Mouse (Mus musculus) urinary bladder, adult 2 months (tissue): ENCODE measurements around the gene Trim59. TPM values are rescaled to one million over a fixed set of nuclear protein-coding genes. Genes with fewer than 3 reads are reported as not detected.
"Not testable (repeated sequence)": the region's sequence is repeated elsewhere in the genome, so short reads cannot be mapped to it uniquely, and the experiment has no call there.

Experiments used
- DNase-seq: peaks from one replicate; pipeline ENCODE4 v3.0.0; 2022; ENCODE audit warnings: low spot score
- polyA plus RNA-seq: library from polyadenylated mRNA; depleted of rRNA; stranded (reverse); fragments of >200 nt; gene quantifications from 2 replicates; pipeline ENCODE4 v1.2.3, GENCODE M21; 2012; rRNA removed

Trim59 gene
- 2.8 TPM in 2 replicates for polyA plus RNA-seq

GRCm38 (mm10) chr3:69044645-69045399 lies at the start of gene Trim59:
Trim59 (minus strand) TSS chr3:69044755.
- DNase-seq, result peak; percentile 90

- DNase-seq, result no peak
Observed at GRCm38 (mm10) chr3:69064005-69064404, 19.4 kb upstream of the Trim59 start.

DNA sequence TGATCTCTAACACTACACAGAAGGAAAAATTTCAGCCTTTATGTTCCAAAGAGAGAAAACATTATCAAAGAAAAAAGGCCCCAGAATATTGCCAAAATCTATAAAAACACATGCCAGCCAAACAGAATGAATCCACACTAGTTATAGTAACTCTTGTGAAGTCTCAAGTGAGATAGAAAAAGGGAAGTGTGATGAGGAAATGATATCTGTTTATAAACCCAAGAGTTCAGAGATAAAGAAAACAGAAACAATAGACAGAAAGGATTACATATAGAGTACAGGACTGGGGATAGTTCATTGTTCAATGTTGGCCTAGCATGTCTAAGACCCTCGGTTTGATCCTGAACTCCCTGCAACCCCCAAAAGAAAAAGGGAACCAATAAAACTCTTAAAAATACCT lies 18.2 kb upstream of the Trim59 start:
- no peak for DNase-seq

- DNase-seq, result no peak
Observed at GRCm38 (mm10) chr3:69060672-69061071, 16.1 kb upstream of the Trim59 start.

DNA sequence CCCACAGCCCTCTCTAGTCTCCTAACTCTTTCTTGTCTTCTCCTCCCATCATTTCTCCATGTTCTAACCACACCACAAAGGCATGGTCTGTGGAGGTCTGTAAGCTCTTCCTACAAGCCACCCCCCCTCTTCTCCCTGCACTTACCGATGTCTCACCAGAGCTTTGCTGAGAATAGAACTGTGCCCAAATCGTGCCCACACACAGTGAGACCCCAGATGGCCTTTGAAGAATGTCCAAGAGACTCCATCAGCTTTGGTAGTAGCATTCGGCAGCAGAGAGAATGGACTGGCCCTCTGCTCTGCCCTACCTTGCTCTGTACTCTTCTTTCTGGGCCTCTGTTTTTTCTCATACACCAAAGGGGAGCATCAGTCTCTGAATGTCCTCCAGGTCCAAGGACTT lies 11.3 kb upstream of the Trim59 start:
- no peak for DNase-seq

DNA sequence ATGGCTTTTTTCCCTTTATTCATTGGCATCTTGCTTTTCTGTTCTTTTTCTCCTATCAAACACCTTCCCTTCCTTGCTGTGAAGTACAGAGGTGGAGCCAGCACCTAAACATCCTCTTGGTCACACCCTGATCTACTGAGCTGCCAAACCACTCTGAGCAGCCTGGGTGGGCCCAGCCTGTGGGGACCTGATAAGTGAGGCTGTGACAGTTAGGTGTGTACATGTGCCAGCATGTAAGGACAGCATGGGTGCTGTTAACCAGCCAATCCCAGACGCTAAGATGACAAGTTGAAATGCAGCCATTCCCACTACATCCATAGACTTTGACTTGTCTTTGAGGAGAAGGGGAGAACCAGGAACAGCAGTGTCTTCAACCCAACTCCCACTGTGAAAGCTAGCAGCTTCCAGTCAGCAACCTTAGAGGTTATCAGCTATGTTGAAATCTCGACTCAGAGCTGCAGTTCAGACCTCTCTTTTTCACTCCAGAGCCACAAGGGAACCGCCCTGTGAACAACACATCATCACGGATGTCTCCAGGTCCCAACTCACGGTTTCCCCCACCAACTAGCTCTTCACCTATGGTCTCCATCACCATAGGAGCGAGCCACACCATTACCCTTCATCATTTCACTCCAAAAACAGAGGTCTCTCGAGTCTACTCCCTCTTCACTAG lies 10.3 kb upstream of the Trim59 start:
- no peak for DNase-seq

GRCm38 (mm10) chr3:69051894-69052293 lies 7.3 kb upstream of the Trim59 start:
- DNase-seq, result no peak

- DNase-seq, result no peak
Observed at GRCm38 (mm10) chr3:69049011-69049410, 4.5 kb upstream of the Trim59 start.

DNA sequence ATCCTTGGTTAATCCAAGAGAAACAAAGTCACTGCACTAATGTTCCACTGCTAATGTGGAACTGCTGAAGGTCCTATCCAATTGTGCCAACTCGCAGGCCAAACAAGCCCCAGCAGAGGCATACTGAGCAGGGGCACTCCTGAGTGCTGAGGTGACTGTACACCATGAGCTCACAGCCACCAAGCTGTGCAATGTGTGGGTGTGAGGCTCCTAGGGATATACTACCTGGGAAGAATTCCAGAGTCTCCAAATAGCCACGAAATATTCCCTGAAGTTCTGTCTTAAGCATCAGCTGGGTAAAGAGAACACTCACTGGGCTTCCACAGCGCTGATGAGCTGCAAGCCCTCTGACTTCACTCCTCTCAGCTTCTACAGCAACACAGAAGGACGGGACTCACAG lies 3.1 kb upstream of the Trim59 start:
- no peak for DNase-seq

GRCm38 (mm10) chr3:69046509-69046908 lies 2.0 kb upstream of the Trim59 start:
- no peak for DNase-seq

DNA sequence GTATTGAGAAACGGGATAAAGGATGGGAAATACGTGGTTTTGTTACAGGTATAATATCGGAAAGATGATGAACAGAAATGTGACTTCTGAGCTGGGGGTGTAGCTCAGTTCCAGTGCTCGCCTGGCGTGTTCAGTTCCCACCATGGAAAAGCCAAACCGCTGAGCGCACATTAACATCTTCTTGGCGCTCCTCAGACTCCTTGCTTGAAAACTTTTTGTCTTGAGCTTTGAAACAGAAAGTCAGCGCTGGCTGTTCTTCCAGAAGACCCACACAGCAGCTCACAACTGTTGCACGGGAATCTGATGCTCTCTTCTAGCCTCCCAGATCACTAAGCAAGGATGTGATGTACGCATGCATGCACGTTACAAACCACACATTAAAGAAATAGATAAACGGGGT lies 1.2 kb upstream of the Trim59 start:
- DNase-seq, result no peak

- no peak for DNase-seq
Observed at GRCm38 (mm10) chr3:69045400-69045703, 797 bp upstream of the Trim59 start.

- no peak for DNase-seq
Observed at GRCm38 (mm10) chr3:69044167-69044591, 376 bp downstream of the Trim59 start.

DNA sequence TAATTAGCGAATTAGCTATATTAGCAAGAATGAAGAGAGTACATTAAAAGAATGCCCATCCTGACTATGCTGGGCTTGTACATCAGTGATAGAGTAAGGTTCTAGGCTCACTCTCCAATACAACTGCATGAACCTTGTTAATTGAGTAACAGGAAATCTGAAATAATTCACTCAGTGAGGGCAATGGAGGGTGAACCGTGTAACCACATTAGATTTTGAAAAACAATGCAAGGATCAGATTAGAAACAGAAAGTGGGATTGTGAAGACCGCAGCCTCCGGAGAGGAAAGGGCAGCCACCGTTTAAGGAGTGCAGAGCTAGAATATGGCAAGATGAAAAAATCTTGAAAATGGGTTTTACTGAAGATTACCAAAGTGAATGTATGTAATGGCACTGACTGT lies 3.3 kb downstream of the Trim59 start:
- DNase-seq, result no peak

GRCm38 (mm10) chr3:69040105-69040504 lies 4.5 kb downstream of the Trim59 start:
- DNase-seq, result no peak

DNA sequence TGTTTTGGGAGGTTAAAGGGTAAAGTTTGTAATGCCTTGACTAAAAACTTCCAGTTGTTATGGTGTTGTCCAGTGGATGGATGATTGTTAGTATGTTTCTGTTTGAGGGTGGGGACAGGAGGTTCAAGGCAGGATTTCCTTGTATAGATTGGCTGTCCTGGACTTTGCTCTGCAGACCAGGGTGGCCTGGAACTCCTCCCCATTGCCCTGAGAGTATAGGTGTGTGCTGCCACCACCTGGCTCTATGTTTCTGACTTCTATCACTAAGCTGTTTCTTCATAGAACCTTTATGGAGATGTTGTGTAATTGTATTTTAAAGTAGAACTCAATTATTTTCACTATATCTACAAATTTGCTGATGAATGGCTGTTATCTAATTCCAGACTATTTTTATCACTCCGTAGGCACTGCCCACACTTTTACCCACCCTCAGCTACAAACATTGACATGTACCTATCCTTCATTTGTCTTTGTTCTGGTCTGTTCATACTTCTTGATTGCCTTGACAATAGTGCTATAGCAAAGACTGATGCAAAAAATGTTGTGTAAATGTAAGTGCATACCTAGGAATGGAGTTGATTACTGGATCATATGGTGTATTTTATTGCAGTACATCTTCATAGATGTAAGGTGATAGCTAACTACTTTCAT lies 18.3 kb downstream of the Trim59 start:
- no peak for DNase-seq

DNA sequence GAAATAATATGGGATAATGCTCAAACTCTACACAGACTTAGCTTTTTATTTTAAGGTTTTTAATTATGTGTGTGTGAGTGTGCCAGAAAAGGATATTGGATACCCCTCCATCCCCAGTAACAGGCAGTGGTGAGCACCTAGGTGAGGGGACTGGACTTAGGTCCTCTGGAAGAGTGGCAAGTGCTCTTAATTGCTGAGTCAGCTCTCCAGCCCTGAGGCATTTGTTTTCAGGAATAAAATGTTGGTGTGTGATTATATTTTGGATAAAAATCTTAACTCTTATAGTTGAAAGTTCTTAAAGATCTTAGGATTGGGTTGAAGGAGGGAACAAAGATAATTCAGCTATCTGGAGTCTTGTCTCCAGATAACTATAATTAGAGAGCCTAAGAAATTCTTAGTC lies 23.8 kb downstream of the Trim59 start:
- DNase-seq, result no peak

- no peak for DNase-seq
Observed at GRCm38 (mm10) chr3:69020285-69020684, 24.3 kb downstream of the Trim59 start.

DNA sequence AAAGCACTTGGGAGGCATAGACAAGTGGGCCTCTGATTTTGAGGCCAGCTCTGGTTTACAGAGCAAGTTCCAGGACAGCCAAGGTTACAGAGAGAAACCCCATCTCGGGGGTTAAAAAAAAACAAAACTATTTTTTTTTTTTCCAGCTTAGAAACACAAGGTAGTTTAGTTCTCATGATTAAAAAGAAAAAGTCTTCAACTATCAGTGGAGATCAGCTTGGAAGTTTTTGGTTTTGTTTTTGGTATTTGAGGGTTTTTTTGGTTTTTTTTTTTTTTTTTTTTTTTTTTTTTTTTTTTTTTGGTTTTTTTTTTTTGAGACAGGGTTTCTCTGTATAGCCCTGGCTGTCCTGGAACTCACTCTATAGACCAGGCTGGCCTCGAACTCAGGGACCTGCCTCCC lies 25.9 kb downstream of the Trim59 start:
- DNase-seq, result not testable (repeated sequence)

DNA sequence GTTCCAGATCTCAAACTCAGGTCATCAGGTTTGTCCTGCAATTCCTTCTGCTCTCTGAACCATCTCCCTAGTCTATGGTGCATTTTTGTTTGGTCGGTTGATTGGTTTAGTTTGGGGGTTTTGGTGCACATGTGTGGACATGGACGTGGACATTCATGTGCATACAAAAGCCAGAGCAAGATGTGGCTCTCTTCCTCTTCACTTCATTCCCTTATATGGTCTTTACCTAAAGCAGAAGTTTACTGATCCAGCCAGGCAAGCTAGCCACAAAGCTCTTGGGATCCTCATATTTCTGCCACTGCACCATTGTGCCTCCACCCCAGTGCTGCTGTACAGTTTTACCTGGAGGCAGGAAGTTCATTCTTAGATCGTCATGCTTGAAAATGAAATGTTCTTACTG lies 27.4 kb downstream of the Trim59 start:
- DNase-seq, result no peak

DNA sequence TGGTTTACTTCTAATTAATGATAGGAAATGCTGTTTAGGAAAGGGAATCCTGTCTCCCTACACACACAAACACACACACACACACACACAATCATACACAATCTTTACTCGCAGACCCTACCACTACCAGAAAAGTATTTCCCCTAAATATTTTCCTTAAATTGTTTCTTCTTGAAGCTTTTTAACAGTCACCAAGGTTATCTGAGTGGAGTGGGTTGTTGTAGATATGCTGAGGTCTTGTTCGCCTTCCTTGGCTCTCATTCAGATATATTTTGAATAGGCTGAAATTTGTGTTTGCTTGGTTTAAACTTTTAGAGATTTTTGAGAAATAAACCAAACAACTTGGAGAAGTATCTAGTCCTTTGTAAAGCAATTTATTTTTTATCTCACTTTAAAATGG lies 35.7 kb downstream of the Trim59 start:
- DNase-seq, result no peak

GRCm38 (mm10) chr3:69006246-69006760 lies 38.3 kb downstream of the Trim59 start:
- DNase-seq, result no peak
